Mouse (Mus musculus): Measurements from ENCODE around the gene Nub1. TPM values are rescaled to one million over a fixed set of nuclear protein-coding genes. Genes with fewer than 3 reads are reported as not detected.

The Nub1 gene
- total and polyA plus RNA-seq, 2 experiments from 2014 or later = 33.8 to 42.5 TPM

DNA sequence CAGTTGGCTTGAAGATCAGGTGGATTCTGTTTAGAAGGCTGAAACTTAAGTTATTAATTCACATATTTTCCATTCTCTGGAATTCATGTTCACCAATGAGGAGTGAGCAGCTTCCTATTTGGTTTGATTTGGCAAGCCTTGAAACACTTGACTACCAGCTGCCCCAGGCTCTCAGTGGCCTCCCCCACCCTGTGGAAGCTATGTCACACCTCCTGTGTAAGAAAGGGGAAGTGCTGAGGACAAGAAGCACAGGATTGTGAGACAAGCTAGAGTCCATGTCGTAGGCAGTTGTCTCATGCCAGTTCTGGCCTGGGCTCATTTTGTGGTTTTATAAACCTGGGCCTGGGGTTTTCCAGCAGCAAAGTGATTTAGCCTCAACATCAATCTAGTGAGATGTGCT lies 2.4 kb downstream of the Nub1 start:
- ATAC-seq = no peak
- H3K9ac ChIP-seq (replicated peaks; ENCODE audit: low read length) = no peak overlapping the region
- H3K27me3 ChIP-seq (ENCODE audit: insufficient read depth, low read length) = no peaks in the 10 kb centered on the region
- H3K36me3 ChIP-seq (ENCODE audit: insufficient read depth, low read length) = peaks cover 20% of the 10 kb centered on the region
- H3K4me2 ChIP-seq (ENCODE audit: low read depth, low read length) = no peak overlapping the region
- H3K9me3 ChIP-seq (ENCODE audit: low read length) = no peaks in the 10 kb centered on the region
- no peak for TF ChIP-seq CTCF (IDR thresholded peaks at IDR 0.05; ENCODE audit: low read depth)
- DNase-seq (ENCODE audit: low spot score) = no peak
- peaks cover 10% of the 10 kb centered on the region; the same call in 1 of the 2 replicates for H3K4me1 ChIP-seq (ENCODE audit: insufficient read depth, low read length)
- WGBS = 88% methylated on average over 1 of the region's 1 CpGs
- no peak overlapping the region for H3K4me3 ChIP-seq (ENCODE audit: low read length)
- H3K27ac ChIP-seq = no peak overlapping the region

DNA sequence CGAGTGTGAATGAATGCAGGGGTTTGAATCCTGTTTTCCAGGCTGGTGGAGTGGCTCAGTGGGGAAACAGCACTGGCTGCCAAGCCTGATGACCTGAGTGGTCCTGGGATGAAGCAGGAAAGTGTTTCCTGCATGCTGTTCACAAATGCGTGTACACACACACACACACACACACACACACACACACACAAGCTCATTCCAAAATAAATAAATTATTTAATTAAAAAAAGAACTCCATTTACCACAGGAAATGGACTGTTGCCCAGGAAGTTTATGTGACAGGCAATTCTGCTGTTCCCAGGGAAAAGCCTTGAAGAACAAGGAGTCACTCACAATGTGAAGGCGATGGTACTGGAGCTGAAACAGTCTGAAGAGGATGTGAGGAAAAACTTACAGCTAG lies 11.4 kb downstream of the Nub1 start:
- H3K4me2 ChIP-seq (ENCODE audit: low read depth, low read length) = no peak overlapping the region
- H3K9me3 ChIP-seq (ENCODE audit: low read length) = no peaks in the 10 kb centered on the region
- DNase-seq (ENCODE audit: low spot score) (no peak), ATAC-seq (0 out of 2 replicates have a peak, but pooled peaks have one; percentile 21)
- peak overlapping the region; percentile 45; the same call in 1 of the 2 replicates for H3K27ac ChIP-seq
- H3K4me3 ChIP-seq (ENCODE audit: low read length) = no peak overlapping the region
- H3K36me3 ChIP-seq (ENCODE audit: insufficient read depth, low read length) = peaks cover 72% of the 10 kb centered on the region
- WGBS = 75% methylated on average over 3 of the region's 3 CpGs
- no peaks in the 10 kb centered on the region for H3K4me1 ChIP-seq (ENCODE audit: insufficient read depth, low read length)
- H3K9ac ChIP-seq (replicated peaks; ENCODE audit: low read length) = no peak overlapping the region
- no peak for TF ChIP-seq CTCF (IDR thresholded peaks at IDR 0.05; ENCODE audit: low read depth)
- H3K27me3 ChIP-seq (ENCODE audit: insufficient read depth, low read length) = no peaks in the 10 kb centered on the region

DNA sequence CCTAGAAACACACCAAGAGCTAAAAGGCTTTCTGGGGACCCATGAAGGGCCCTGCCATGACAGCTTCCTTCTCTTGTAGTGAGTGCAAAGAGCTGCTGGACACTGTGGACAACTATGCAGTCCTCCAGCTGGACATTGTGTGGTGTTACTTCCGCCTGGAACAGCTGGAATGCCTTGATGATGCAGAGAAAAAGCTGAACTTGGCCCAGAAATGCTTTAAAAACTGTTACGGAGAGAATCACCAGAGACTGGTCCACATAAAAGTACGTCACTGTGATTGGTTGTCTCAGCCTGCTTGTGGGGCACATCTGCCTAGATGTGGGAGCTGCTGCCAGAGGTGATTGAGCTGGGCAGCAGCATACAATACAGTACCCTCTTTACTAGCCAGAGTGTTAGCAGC lies 15.9 kb downstream of the Nub1 start:
- Histone ChIP-seq H3K27me3 (ENCODE audit: insufficient read depth, low read length) (no peaks in the 10 kb centered on the region), H3K36me3 (ENCODE audit: insufficient read depth, low read length) (peaks cover 83% of the 10 kb centered on the region), H3K27ac (no peak overlapping the region), H3K9me3 (ENCODE audit: low read length) (no peaks in the 10 kb centered on the region), H3K4me2 (ENCODE audit: low read depth, low read length) (no peak overlapping the region), H3K4me1 (ENCODE audit: insufficient read depth, low read length) (no peaks in the 10 kb centered on the region), H3K9ac (replicated peaks; ENCODE audit: low read length) (no peak overlapping the region), H3K4me3 (ENCODE audit: low read length) (no peak overlapping the region)
- DNase-seq (ENCODE audit: low spot score) = no peak
- TF ChIP-seq CTCF (IDR thresholded peaks at IDR 0.05; ENCODE audit: low read depth) = no peak
- 87% methylated on average over 3 of the region's 3 CpGs for WGBS
- no peak for ATAC-seq

DNA sequence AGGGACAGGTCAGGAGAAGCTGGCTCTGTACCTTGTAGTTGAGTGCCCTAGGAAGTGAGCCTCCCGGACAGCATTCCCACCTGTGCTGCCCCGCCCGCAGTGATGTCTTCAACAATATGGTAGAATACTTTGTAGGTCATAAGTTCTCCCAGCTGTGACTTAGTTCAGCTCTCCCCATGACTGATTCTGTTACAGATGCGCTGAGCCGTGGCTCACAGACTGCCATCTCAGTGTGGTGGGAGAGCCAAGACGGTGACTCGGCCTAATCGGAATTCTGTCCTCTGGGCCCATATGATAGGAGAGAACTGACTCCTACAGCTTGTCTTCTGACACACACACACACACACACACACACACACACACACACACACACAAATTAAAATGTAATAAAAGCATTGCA lies 19.3 kb downstream of the Nub1 start:
- no peaks in the 10 kb centered on the region for H3K9me3 ChIP-seq (ENCODE audit: low read length)
- no peak overlapping the region for H3K9ac ChIP-seq (replicated peaks; ENCODE audit: low read length)
- H3K4me3 ChIP-seq (ENCODE audit: low read length) = no peak overlapping the region
- TF ChIP-seq CTCF (IDR thresholded peaks at IDR 0.05; ENCODE audit: low read depth) = no peak
- no peak overlapping the region for H3K4me2 ChIP-seq (ENCODE audit: low read depth, low read length)
- 93% methylated on average over 8 of the region's 8 CpGs for WGBS
- ATAC-seq (no peak), DNase-seq (ENCODE audit: low spot score) (no peak)
- H3K4me1 ChIP-seq (ENCODE audit: insufficient read depth, low read length) = no peaks in the 10 kb centered on the region
- no peak overlapping the region for H3K27ac ChIP-seq
- H3K27me3 ChIP-seq (ENCODE audit: insufficient read depth, low read length) = no peaks in the 10 kb centered on the region
- peaks cover 83% of the 10 kb centered on the region for H3K36me3 ChIP-seq (ENCODE audit: insufficient read depth, low read length)

DNA sequence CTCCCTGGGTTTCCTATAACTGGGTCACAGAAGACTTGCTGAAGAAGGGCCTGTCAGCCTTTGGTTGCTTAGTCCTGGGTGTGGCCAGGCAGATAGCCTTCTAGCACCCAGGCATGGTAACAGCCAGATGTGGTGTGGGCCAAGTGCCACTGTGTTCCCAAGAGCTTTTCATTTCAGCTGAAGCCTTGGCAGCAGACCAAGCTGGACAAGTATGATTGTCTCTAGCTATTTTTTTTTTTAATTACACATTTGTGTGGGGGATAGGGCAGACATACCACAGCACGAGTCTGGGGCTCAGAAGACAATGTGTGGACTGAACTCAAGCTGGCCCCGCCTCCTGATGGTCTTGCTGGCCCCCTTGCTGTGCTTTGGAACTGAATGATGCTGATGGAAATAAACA lies 24.6 kb downstream of the Nub1 start:
- ATAC-seq (no peak), DNase-seq (ENCODE audit: low spot score) (no peak)
- Histone ChIP-seq H3K9me3 (ENCODE audit: low read length) (no peaks in the 10 kb centered on the region), H3K9ac (replicated peaks; ENCODE audit: low read length) (no peak overlapping the region), H3K4me2 (ENCODE audit: low read depth, low read length) (no peak overlapping the region), H3K4me1 (ENCODE audit: insufficient read depth, low read length) (peaks cover 10% of the 10 kb centered on the region; the same call in 1 of the 2 replicates), H3K4me3 (ENCODE audit: low read length) (no peak overlapping the region), H3K27ac (no peak overlapping the region), H3K27me3 (ENCODE audit: insufficient read depth, low read length) (no peaks in the 10 kb centered on the region), H3K36me3 (ENCODE audit: insufficient read depth, low read length) (peaks cover 46% of the 10 kb centered on the region)
- WGBS = 46% methylated on average over 2 of the region's 2 CpGs
- no peak for TF ChIP-seq CTCF (IDR thresholded peaks at IDR 0.05; ENCODE audit: low read depth)

DNA sequence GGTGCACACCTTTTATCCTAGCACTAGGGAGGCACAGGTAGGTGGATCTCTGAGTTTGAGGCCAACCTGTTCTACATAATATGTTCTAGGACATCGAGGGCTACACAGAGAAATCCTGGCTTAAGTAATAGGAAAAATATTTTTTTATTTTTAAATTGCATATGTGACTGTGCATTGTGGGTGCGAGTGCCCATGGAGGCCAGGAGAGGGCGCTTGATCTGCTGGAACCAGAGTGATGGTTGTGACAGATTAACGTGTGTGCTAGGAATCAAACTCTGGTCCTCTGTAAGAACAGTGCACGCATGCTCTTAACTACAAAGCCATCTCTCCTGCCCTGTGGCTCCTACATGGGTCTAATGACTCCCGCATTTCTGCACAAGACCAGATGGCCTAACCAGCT lies 26.3 kb downstream of the Nub1 start:
- Histone ChIP-seq H3K27me3 (ENCODE audit: insufficient read depth, low read length) (no peaks in the 10 kb centered on the region), H3K9ac (replicated peaks; ENCODE audit: low read length) (no peak overlapping the region), H3K9me3 (ENCODE audit: low read length) (no peaks in the 10 kb centered on the region), H3K4me3 (ENCODE audit: low read length) (no peak overlapping the region), H3K36me3 (ENCODE audit: insufficient read depth, low read length) (peaks cover 30% of the 10 kb centered on the region), H3K4me1 (ENCODE audit: insufficient read depth, low read length) (peaks cover 10% of the 10 kb centered on the region; the same call in 1 of the 2 replicates), H3K4me2 (ENCODE audit: low read depth, low read length) (no peak overlapping the region), H3K27ac (no peak overlapping the region)
- DNase-seq (ENCODE audit: low spot score) (no peak), ATAC-seq (no peak)
- WGBS = 99% methylated on average over 6 of the region's 6 CpGs
- peak; percentile 35 for TF ChIP-seq CTCF (IDR thresholded peaks at IDR 0.05; ENCODE audit: low read depth)

DNA sequence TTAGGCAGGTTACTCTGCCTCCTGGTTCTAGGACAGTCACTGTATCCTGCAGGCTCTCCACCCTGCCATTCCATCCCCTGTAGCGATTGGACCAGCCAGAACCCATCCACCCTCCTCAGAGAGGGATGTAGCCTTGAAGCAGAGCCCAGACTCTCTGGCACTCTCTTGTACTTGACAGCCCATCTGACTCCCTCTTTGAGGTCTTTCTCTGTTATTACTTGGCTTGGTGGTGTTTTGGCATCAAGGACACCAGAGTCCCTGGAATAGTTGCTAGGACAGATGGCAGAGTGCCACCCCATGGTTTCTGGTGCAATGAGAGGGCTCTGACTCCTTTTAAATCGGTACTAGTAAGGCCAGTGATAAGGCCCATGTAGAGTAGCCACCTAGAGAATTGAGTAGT lies 27.9 kb downstream of the Nub1 start:
- Histone ChIP-seq H3K36me3 (ENCODE audit: insufficient read depth, low read length) (peaks cover 16% of the 10 kb centered on the region), H3K4me1 (ENCODE audit: insufficient read depth, low read length) (peaks cover 10% of the 10 kb centered on the region; the same call in 1 of the 2 replicates), H3K27ac (peak overlapping the region; percentile 32; the same call in 1 of the 2 replicates), H3K4me3 (ENCODE audit: low read length) (no peak overlapping the region), H3K27me3 (ENCODE audit: insufficient read depth, low read length) (no peaks in the 10 kb centered on the region), H3K9me3 (ENCODE audit: low read length) (no peaks in the 10 kb centered on the region), H3K4me2 (ENCODE audit: low read depth, low read length) (no peak overlapping the region), H3K9ac (replicated peaks; ENCODE audit: low read length) (no peak overlapping the region)
- TF ChIP-seq CTCF (IDR thresholded peaks at IDR 0.05; ENCODE audit: low read depth) = no peak
- WGBS = 35% methylated on average over 2 of the region's 2 CpGs
- peak; percentile 87 for DNase-seq (ENCODE audit: low spot score)
- peak; percentile 89 for ATAC-seq
